Mouse (Mus musculus) MEL (cell line): ENCODE data around the gene Clec16a. TPM values are rescaled to one million over a fixed set of nuclear protein-coding genes. Genes with fewer than 3 reads are reported as not detected.

Source experiments
- DNase-seq: peaks from one replicate; pipeline ENCODE4 v3.0.0; 2011; ENCODE audit warnings: low read depth, low spot score
- H3K27ac ChIP-seq: 2 replicates; pipeline ENCODE4 v1.5.1; 2012; ENCODE audit warnings: low read depth, mild to moderate bottlenecking, control low read depth, low read length, moderate library complexity; ENCODE audit not compliant: control insufficient read depth
- H3K27me3 ChIP-seq, 2 experiments: fragments of 150-350 bp in 1 of 2; sonication (generic) in 1 of 2; 2 replicates each; pipeline ENCODE4 v1.6.1; 2012; ENCODE audit warnings: low read length in 2 of 2, mild to moderate bottlenecking in 2 of 2, improper control_type of control experiment in 1 of 2, moderate library complexity in 1 of 2; ENCODE audit not compliant: insufficient read depth in 2 of 2, control insufficient read depth in 1 of 2
- H3K36me3 ChIP-seq, 2 experiments: 2 replicates each; pipeline ENCODE4 v1.6.1; 2012 to 2014; ENCODE audit warnings: low read length in 2 of 2, improper control_type of control experiment in 1 of 2, inconsistent platforms in 1 of 2, mild to moderate bottlenecking in 1 of 2; ENCODE audit not compliant: insufficient read depth in 2 of 2, control insufficient read depth in 1 of 2
- H3K4me1 ChIP-seq, 2 experiments: fragments of 150-350 bp in 1 of 2; sonication (generic) in 1 of 2; 2 replicates each; pipeline ENCODE4 v1.6.1; 2012; ENCODE audit warnings: low read length in 2 of 2, improper control_type of control experiment in 1 of 2, mild to moderate bottlenecking in 1 of 2; ENCODE audit not compliant: insufficient read depth in 2 of 2, control insufficient read depth in 1 of 2
- H3K4me3 ChIP-seq, 2 experiments: fragments of 150-350 bp in 1 of 2; sonication (generic) in 1 of 2; 2 replicates each; pipeline ENCODE4 v1.5.1; 2012; ENCODE audit warnings: low read depth in 2 of 2, low read length in 2 of 2, mild to moderate bottlenecking in 2 of 2, moderate library complexity in 2 of 2, control low read depth in 1 of 2, improper control_type of control experiment in 1 of 2; ENCODE audit not compliant: control insufficient read depth in 1 of 2, insufficient read depth in 1 of 2
- H3K79me2 ChIP-seq: 2 replicates; pipeline ENCODE4 v1.6.1; 2012; ENCODE audit warnings: mild to moderate bottlenecking, low read length, moderate library complexity; ENCODE audit not compliant: control insufficient read depth, poor library complexity, insufficient read depth
- H3K9ac ChIP-seq: 2 replicates; pipeline ENCODE4 v1.6.1; 2012; ENCODE audit warnings: low read depth, mild to moderate bottlenecking, control low read depth, low read length, moderate library complexity; ENCODE audit not compliant: control insufficient read depth, poor library complexity, severe bottlenecking
- H3K9me3 ChIP-seq: fragments of 150-350 bp; sonication (generic); replicated peaks from 2 replicates; pipeline ENCODE4 v1.6.1; 2012; ENCODE audit warnings: mild to moderate bottlenecking, low read length, improper control_type of control experiment, moderate library complexity; ENCODE audit not compliant: insufficient read depth
- CTCF ChIP-seq, 3 experiments: IDR thresholded peaks in 2 of 3; conservative IDR thresholded peaks in 1 of 3; 2 replicates each; pipeline ENCODE4 v1.5.1; 2011 to 2012; ENCODE audit warnings: low read length in 3 of 3, low read depth in 2 of 3, mild to moderate bottlenecking in 2 of 3, improper control_type of control experiment in 1 of 3, inconsistent platforms in 1 of 3, mixed read lengths in 1 of 3, moderate library complexity in 1 of 3; ENCODE audit not compliant: control insufficient read depth in 1 of 3, insufficient read depth in 1 of 3, poor library complexity in 1 of 3, severe bottlenecking in 1 of 3
- ELF1 ChIP-seq: IDR thresholded peaks from 2 replicates; pipeline ENCODE4 v1.6.1; 2014; ENCODE audit warnings: low read depth, mild to moderate bottlenecking, inconsistent platforms, low read length, improper control_type of control experiment, moderate library complexity
- JUND ChIP-seq: IDR thresholded peaks from 2 replicates; pipeline ENCODE4 v1.6.1; 2011; ENCODE audit warnings: low read depth, mild to moderate bottlenecking, improper control_type of control experiment, low read length
- KAT2A ChIP-seq: conservative IDR thresholded peaks from 2 replicates; pipeline ENCODE4 v1.6.1; 2012; ENCODE audit warnings: low read depth, low read length, improper control_type of control experiment, inconsistent platforms
- MAZ ChIP-seq: IDR thresholded peaks from 2 replicates; pipeline ENCODE4 v1.6.1; 2012; ENCODE audit warnings: low read depth, mild to moderate bottlenecking, inconsistent platforms, low read length, improper control_type of control experiment
- MYC ChIP-seq: IDR thresholded peaks from 2 replicates; pipeline ENCODE4 v1.6.1; 2011; ENCODE audit warnings: low read depth, mild to moderate bottlenecking, low read length, improper control_type of control experiment, moderate library complexity
- POLR2A ChIP-seq, 2 experiments: IDR thresholded peaks; 2 replicates each; pipeline ENCODE4 v1.6.1; 2011 to 2012; ENCODE audit warnings: low read length in 2 of 2, mild to moderate bottlenecking in 2 of 2, control low read depth in 1 of 2, improper control_type of control experiment in 1 of 2, low read depth in 1 of 2, moderate library complexity in 1 of 2; ENCODE audit not compliant: control insufficient read depth in 1 of 2, insufficient read depth in 1 of 2, poor library complexity in 1 of 2
- RAD21 ChIP-seq: IDR thresholded peaks from 2 replicates; pipeline ENCODE4 v1.6.1; 2011; ENCODE audit warnings: mild to moderate bottlenecking, low read depth, low read length, improper control_type of control experiment
- SIN3A ChIP-seq: IDR thresholded peaks from 2 replicates; pipeline ENCODE4 v1.6.1; 2012; ENCODE audit warnings: low read length, improper control_type of control experiment, inconsistent platforms
- SMC3 ChIP-seq: IDR thresholded peaks from 2 replicates; pipeline ENCODE4 v1.6.1; 2011; ENCODE audit warnings: low read depth, low read length, improper control_type of control experiment
- TAL1 ChIP-seq: IDR thresholded peaks from 2 replicates; pipeline ENCODE4 v1.6.1; 2012; ENCODE audit warnings: mild to moderate bottlenecking, inconsistent platforms, low read length, moderate library complexity, mixed read lengths
- TCF12 ChIP-seq: IDR thresholded peaks from 2 replicates; pipeline ENCODE4 v1.6.1; 2014; ENCODE audit warnings: low read depth, mild to moderate bottlenecking, inconsistent platforms, low read length, improper control_type of control experiment, moderate library complexity
- USF1 ChIP-seq: IDR thresholded peaks from 2 replicates; pipeline ENCODE4 v1.6.1; 2014; ENCODE audit warnings: low read depth, mild to moderate bottlenecking, inconsistent platforms, low read length, improper control_type of control experiment, moderate library complexity
- USF2 ChIP-seq, 2 experiments: IDR thresholded peaks; 2 replicates each; pipeline ENCODE4 v1.6.1; 2011 to 2012; ENCODE audit warnings: improper control_type of control experiment in 2 of 2, low read length in 2 of 2, borderline replicate concordance in 1 of 2, inconsistent platforms in 1 of 2, low read depth in 1 of 2, mild to moderate bottlenecking in 1 of 2; ENCODE audit not compliant: insufficient read depth in 1 of 2
- ZKSCAN1 ChIP-seq: IDR thresholded peaks from 2 replicates; pipeline ENCODE4 v1.6.1; 2012; ENCODE audit warnings: low read depth, mild to moderate bottlenecking, inconsistent platforms, low read length, improper control_type of control experiment, moderate library complexity
- polyA plus RNA-seq, 2 experiments: library from polyadenylated mRNA; stranded (reverse) in 1 of 2; unstranded in 1 of 2; fragments of >175 nt in 1 of 2; fragments of >200 nt in 1 of 2; gene quantifications; 2 replicates each; pipeline versions ENCODE4 v1.2.1 to v1.2.4; 2012; ENCODE audit warnings: low replicate concordance in 2 of 2, low read depth in 1 of 2; ENCODE audit not compliant: insufficient read length in 2 of 2, insufficient read depth in 1 of 2, missing spikeins in 1 of 2
- total RNA-seq: library from RNA; depleted of rRNA; stranded (reverse); fragments of 300-350 nt; gene quantifications from 2 replicates; pipeline ENCODE4 v1.2.3, GENCODE M21; 2012

Clec16a gene
- total and polyA plus RNA-seq, 3 experiments: 10.4 to 49.3 (median 22.1) TPM

DNA sequence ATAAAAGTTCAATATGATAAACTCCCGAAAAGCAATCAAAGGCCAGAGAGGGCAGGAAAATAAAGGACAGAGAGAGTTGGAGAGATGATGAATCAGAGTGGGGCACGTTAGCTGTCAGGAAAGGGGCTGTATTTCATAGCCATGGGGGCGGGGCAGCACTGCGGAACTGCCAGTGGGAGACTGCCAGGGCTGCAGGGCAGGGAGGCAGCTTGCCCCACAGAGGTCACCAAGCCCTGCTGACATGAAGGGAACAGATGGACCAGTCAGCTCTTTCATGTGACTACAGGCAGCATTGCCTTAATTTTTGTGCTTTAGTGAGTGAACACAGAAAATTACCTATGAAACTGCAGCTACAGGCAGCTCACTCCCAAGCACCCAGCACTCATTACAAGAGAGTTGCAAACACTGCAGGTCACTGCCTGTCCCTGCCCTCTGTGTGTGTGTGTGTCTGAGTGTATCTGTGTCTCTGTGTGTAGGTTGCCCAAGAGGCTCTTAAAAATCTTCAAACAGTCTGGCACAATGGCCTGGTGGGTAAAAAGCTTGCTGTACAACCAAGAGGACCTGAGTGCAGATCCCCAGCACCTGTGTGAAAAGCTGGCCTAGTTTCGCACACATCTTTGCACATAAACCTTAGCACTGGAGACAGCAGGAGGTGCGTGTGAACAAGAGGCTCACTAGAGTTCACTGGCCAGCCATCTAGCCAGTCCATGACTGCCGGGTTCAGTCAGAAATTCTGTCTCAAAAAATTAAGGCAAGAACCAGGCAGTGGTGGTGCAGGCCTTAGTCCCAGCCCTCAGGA, 168.5 kb downstream of the Clec16a start:
- H3K4me3 ChIP-seq: no peak overlapping the region
- TF ChIP-seq SIN3A (no peak), MYC (no peak), RAD21 (no peak), TAL1 (no peak), ZKSCAN1 (no peak), CTCF (IDR thresholded peaks at IDR 0.05 in 2 of 3, conservative IDR thresholded peaks at IDR 0.05 in 1 of 3; ENCODE audit: control insufficient read depth in 1 of 3, insufficient read depth in 1 of 3, low read depth in 2 of 3, low read length in 3 of 3, poor library complexity in 1 of 3, severe bottlenecking in 1 of 3) (no peak), TCF12 (no peak), MAZ (no peak), POLR2A (IDR thresholded peaks at IDR 0.05; ENCODE audit: control insufficient read depth in 1 of 2, insufficient read depth in 1 of 2, low read depth in 1 of 2, low read length in 2 of 2, poor library complexity in 1 of 2) (no peak)
- no peaks in the 10 kb centered on the region for H3K9me3 ChIP-seq
- H3K4me1 ChIP-seq: no peaks in the 10 kb centered on the region
- H3K36me3 ChIP-seq: no peaks in the 10 kb centered on the region
- H3K9ac ChIP-seq: no peak overlapping the region
- H3K27ac ChIP-seq: no peak overlapping the region
- no peak for DNase-seq
- no peaks in the 10 kb centered on the region for H3K79me2 ChIP-seq
- H3K27me3 ChIP-seq: no peaks in the 10 kb centered on the region

DNA sequence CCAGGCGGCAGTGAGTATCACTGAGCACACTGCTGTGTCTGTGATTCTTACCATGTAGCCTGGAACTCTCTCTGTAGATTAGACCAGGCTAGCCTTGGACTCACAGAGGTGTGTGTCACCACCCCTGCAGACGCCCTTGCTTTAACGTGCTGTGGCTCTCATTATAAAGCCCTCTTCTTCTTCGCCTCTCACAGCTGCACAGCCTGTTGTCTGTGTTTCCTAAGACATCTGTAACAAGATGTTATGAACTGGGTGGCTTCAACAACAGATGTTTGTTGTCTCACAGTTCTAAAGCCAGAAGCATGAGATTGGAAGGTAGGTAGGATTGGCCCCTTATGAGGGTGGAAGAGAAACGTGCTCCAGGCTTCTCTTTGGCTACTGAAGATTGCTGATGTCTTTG, 170.1 kb downstream of the Clec16a start:
- H3K4me1 ChIP-seq: peaks cover 0 to 4% of the 10 kb centered on the region in 2 experiments; a peak in 1 of 4 replicates
- peaks cover 0 to 2% of the 10 kb centered on the region in 2 experiments; a peak in 1 of 4 replicates for H3K36me3 ChIP-seq
- DNase-seq: no peak
- H3K27me3 ChIP-seq: no peaks in the 10 kb centered on the region
- H3K27ac ChIP-seq: no peak overlapping the region
- H3K79me2 ChIP-seq: no peaks in the 10 kb centered on the region
- H3K9ac ChIP-seq: no peak overlapping the region
- TF ChIP-seq KAT2A (no peak), ELF1 (no peak), JUND (no peak), USF2 (IDR thresholded peaks at IDR 0.05; ENCODE audit: borderline replicate concordance in 1 of 2, insufficient read depth in 1 of 2, low read depth in 1 of 2, low read length in 2 of 2) (no peak), RAD21 (no peak), SMC3 (no peak), USF1 (no peak)
- H3K4me3 ChIP-seq: no peak overlapping the region
- no peaks in the 10 kb centered on the region for H3K9me3 ChIP-seq
